Mouse (Mus musculus): ENCODE data around the gene Atg9a. TPM values are rescaled to one million over a fixed set of nuclear protein-coding genes. Genes with fewer than 3 reads are reported as not detected.

Atg9a gene
- polyA plus RNA-seq, 1 experiment, result 81.6 TPM

DNA sequence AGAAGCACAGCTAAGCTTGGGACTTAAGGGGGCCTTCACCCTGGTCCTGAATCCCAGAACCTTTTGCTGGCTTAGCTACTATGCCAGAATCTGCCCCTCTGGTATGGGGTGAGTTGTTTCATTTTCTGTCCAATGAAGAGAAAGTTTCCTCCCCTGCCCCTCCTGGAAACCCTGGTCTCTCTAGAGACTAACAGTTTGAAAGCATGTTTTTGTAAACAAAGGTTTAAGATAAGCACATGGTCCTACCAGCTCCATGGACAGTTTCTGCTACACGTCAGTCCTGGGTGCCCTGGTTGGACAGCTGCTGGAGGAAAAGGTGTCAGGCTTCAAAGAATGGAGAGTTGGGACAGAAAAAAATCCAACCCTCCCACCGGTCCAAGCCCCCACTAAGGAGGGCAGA is 1.4 kb downstream of the Atg9a start:
- no peak for DNase-seq
- Histone ChIP-seq H3K4me3 (ENCODE audit: control insufficient read depth, insufficient read depth, low read length) (no peak overlapping the region), H3K27ac (ENCODE audit: control insufficient read depth, insufficient read depth, low read length) (no peak overlapping the region), H3K27me3 (ENCODE audit: control insufficient read depth, insufficient read depth, low read length) (no peaks in the 10 kb centered on the region), H3K36me3 (ENCODE audit: control insufficient read depth, insufficient read depth, low read length) (peaks cover 12% of the 10 kb centered on the region), H3K4me1 (replicated peaks; ENCODE audit: control insufficient read depth, insufficient read depth, low read length) (peaks cover 11% of the 10 kb centered on the region)
- WGBS, result 84% methylated on average over 2 of the region's 2 CpGs
- TF ChIP-seq CTCF (IDR thresholded peaks at IDR 0.05; ENCODE audit: borderline replicate concordance, control insufficient read depth, extremely low read depth, insufficient read depth, low read length, poor library complexity), result no peak
- TF ChIP-seq POLR2A (IDR thresholded peaks at IDR 0.05; ENCODE audit: control insufficient read depth, extremely low read depth, insufficient read depth, low read length, poor library complexity), result no peak

DNA sequence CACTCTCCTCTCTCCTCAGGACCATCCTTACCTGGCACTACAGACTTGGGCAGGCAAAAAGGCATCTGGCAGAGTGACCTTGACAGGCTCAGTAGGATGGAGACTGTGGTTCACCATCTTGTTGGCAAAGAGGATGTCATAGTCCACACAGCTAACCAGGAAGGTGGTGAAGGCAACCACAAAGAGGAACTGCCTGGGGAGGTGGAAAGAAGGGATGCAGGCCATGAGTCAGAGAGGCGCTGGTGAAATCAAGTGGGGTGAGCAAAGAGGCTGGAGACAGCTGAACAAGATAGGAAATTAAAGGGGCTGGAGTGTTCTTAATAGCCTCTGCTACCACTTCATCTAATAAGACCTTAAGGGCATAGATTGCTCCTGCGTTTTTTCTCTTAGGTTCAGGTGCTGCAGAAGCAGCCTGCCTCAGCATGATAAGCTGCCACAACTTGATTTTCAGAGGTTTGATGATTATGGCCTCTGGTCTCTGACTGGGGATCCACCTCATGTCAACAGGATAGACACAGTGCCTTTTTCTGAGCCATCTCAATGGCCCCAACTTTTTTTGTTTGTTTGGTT is 4.0 kb downstream of the Atg9a start:
- no peak for DNase-seq
- Histone ChIP-seq H3K36me3 (ENCODE audit: control insufficient read depth, insufficient read depth, low read length) (peaks cover 16% of the 10 kb centered on the region), H3K27me3 (ENCODE audit: control insufficient read depth, insufficient read depth, low read length) (no peaks in the 10 kb centered on the region), H3K4me3 (ENCODE audit: control insufficient read depth, insufficient read depth, low read length) (no peak overlapping the region), H3K27ac (ENCODE audit: control insufficient read depth, insufficient read depth, low read length) (no peak overlapping the region), H3K4me1 (replicated peaks; ENCODE audit: control insufficient read depth, insufficient read depth, low read length) (peaks cover 11% of the 10 kb centered on the region)
- WGBS, result 28% methylated on average over 2 of the region's 2 CpGs
- TF ChIP-seq POLR2A (IDR thresholded peaks at IDR 0.05; ENCODE audit: control insufficient read depth, extremely low read depth, insufficient read depth, low read length, poor library complexity), result no peak
- no peak for TF ChIP-seq CTCF (IDR thresholded peaks at IDR 0.05; ENCODE audit: borderline replicate concordance, control insufficient read depth, extremely low read depth, insufficient read depth, low read length, poor library complexity)

DNA sequence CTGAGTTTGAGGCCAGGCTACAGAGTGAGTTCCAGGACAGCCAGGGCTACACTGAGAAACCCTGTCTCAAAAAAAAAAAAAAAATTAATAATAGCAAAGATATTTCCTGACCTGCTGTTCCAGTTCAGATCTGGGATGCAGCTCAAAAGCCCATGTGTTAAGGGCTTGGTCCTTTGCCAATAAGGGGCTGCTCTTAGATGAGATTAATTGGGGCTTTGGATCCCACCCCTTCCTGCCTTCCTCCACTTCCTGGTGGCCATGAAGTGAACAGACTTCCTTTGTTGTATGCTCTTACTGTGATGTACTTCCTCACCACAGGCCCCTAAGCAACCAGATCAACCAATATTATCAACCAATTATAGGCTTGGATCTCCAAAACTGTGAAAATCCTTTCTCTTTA is 4.9 kb downstream of the Atg9a start:
- H3K4me1 ChIP-seq (replicated peaks; ENCODE audit: control insufficient read depth, insufficient read depth, low read length), result peaks cover 9% of the 10 kb centered on the region
- H3K36me3 ChIP-seq (ENCODE audit: control insufficient read depth, insufficient read depth, low read length), result peaks cover 20% of the 10 kb centered on the region
- DNase-seq, result no peak
- no peak overlapping the region for H3K27ac ChIP-seq (ENCODE audit: control insufficient read depth, insufficient read depth, low read length)
- H3K4me3 ChIP-seq (ENCODE audit: control insufficient read depth, insufficient read depth, low read length), result no peak overlapping the region
- TF ChIP-seq POLR2A (IDR thresholded peaks at IDR 0.05; ENCODE audit: control insufficient read depth, extremely low read depth, insufficient read depth, low read length, poor library complexity) (no peak), CTCF (IDR thresholded peaks at IDR 0.05; ENCODE audit: borderline replicate concordance, control insufficient read depth, extremely low read depth, insufficient read depth, low read length, poor library complexity) (no peak)
- H3K27me3 ChIP-seq (ENCODE audit: control insufficient read depth, insufficient read depth, low read length), result no peaks in the 10 kb centered on the region

DNA sequence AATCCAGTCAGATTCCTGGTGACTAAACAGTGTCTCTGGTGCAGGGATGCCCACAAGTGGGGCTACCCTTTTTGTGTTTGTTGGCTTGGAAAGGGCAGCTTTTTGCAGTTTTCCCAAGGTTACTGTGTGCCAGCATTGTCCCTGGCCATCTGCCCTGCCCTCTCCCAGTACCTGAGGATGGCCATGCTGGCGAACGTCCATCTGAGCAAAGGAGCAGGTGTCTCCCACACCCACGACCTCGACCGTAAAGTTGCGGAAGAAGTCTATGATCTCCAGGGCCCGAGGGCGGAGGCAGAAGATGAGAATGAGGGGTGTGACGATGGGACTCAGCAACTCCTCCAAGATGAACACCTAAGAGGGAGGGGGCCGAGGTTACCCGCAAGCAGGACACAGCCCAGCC is 6.5 kb downstream of the Atg9a start:
- no peak for DNase-seq
- Histone ChIP-seq H3K27me3 (ENCODE audit: control insufficient read depth, insufficient read depth, low read length) (no peaks in the 10 kb centered on the region), H3K4me1 (replicated peaks; ENCODE audit: control insufficient read depth, insufficient read depth, low read length) (peaks cover 3% of the 10 kb centered on the region; the same call in 1 of the 2 replicates), H3K4me3 (ENCODE audit: control insufficient read depth, insufficient read depth, low read length) (no peak overlapping the region), H3K27ac (ENCODE audit: control insufficient read depth, insufficient read depth, low read length) (no peak overlapping the region), H3K36me3 (ENCODE audit: control insufficient read depth, insufficient read depth, low read length) (peaks cover 20% of the 10 kb centered on the region)
- TF ChIP-seq POLR2A (IDR thresholded peaks at IDR 0.05; ENCODE audit: control insufficient read depth, extremely low read depth, insufficient read depth, low read length, poor library complexity) (no peak), CTCF (IDR thresholded peaks at IDR 0.05; ENCODE audit: borderline replicate concordance, control insufficient read depth, extremely low read depth, insufficient read depth, low read length, poor library complexity) (no peak)
- WGBS, result 95% methylated on average over 11 of the region's 11 CpGs

GRCm38 (mm10) chr1:75182160-75182559 is 9.8 kb downstream of the Atg9a start:
- Histone ChIP-seq H3K4me3 (ENCODE audit: control insufficient read depth, insufficient read depth, low read length) (no peak overlapping the region), H3K4me1 (replicated peaks; ENCODE audit: control insufficient read depth, insufficient read depth, low read length) (peaks cover 9% of the 10 kb centered on the region), H3K36me3 (ENCODE audit: control insufficient read depth, insufficient read depth, low read length) (peaks cover 17% of the 10 kb centered on the region), H3K27me3 (ENCODE audit: control insufficient read depth, insufficient read depth, low read length) (no peaks in the 10 kb centered on the region), H3K27ac (ENCODE audit: control insufficient read depth, insufficient read depth, low read length) (no peak overlapping the region)
- TF ChIP-seq CTCF (IDR thresholded peaks at IDR 0.05; ENCODE audit: borderline replicate concordance, control insufficient read depth, extremely low read depth, insufficient read depth, low read length, poor library complexity), result peak; percentile 39; the same call in 1 of the 2 replicates
- TF ChIP-seq POLR2A (IDR thresholded peaks at IDR 0.05; ENCODE audit: control insufficient read depth, extremely low read depth, insufficient read depth, low read length, poor library complexity), result no peak
- WGBS, result 83% methylated on average over 4 of the region's 4 CpGs
- no peak for DNase-seq

GRCm38 (mm10) chr1:75181377-75181870 is 10.6 kb downstream of the Atg9a start:
- H3K27ac ChIP-seq (ENCODE audit: control insufficient read depth, insufficient read depth, low read length), result no peak overlapping the region

More at GRCm38 (mm10) chr1:75181377-75181870, 10.6 kb downstream of the Atg9a start:
- TF ChIP-seq POLR2A (IDR thresholded peaks at IDR 0.05; ENCODE audit: control insufficient read depth, extremely low read depth, insufficient read depth, low read length, poor library complexity) (no peak), CTCF (IDR thresholded peaks at IDR 0.05; ENCODE audit: borderline replicate concordance, control insufficient read depth, extremely low read depth, insufficient read depth, low read length, poor library complexity) (no peak)
- WGBS, result 98% methylated on average over 4 of the region's 4 CpGs
- peaks cover 9% of the 10 kb centered on the region for H3K4me1 ChIP-seq (replicated peaks; ENCODE audit: control insufficient read depth, insufficient read depth, low read length)
- peaks cover 11% of the 10 kb centered on the region for H3K36me3 ChIP-seq (ENCODE audit: control insufficient read depth, insufficient read depth, low read length)
- no peak overlapping the region for H3K4me3 ChIP-seq (ENCODE audit: control insufficient read depth, insufficient read depth, low read length)
- no peaks in the 10 kb centered on the region for H3K27me3 ChIP-seq (ENCODE audit: control insufficient read depth, insufficient read depth, low read length)
- no peak for DNase-seq

Data from thymus, adult 2 months (tissue).